Mouse (Mus musculus) duodenum, adult 2 months (tissue): ENCODE measurements around the gene Gpr153. TPM values are rescaled to one million over a fixed set of nuclear protein-coding genes. Genes with fewer than 3 reads are reported as not detected.

Experiments
- polyA plus RNA-seq: library from polyadenylated mRNA; depleted of rRNA; stranded (reverse); fragments of >200 nt; gene quantifications from 2 replicates; pipeline ENCODE4 v1.2.3, GENCODE M21; 2012; ENCODE audit warnings: low replicate concordance; rRNA removed

The Gpr153 gene
- 9.0 and 9.3 TPM in 2 replicates for polyA plus RNA-seq

GRCm38 (mm10) chr4:152273621-152274236 is at the start of gene Gpr153:
Gpr153 (plus strand) TSS chr4:152274232.

GRCm38 (mm10) chr4:152291562-152291961 is 17.5 kb downstream of the Gpr153 start, which contains the start of gene Hes3:
Hes3 (minus strand) TSS chr4:152291662.

GRCm38 (mm10) chr4:152296874-152297861 is 23.1 kb downstream of the Gpr153 start, which contains the start of gene Icmt:
Icmt (plus strand) TSS chr4:152297227.

GRCm38 (mm10) chr4:152318517-152319234 is 44.6 kb downstream of the Gpr153 start, which contains the start of gene Rnf207:
Rnf207 (minus strand) TSS chr4:152318993.

GRCm38 (mm10) chr4:152325574-152326411 is 51.8 kb downstream of the Gpr153 start, which contains the start of gene Rpl22:
Rpl22 (plus strand) TSS chr4:152325742.

Other genes with a start within 250 kb of the Gpr153 start
- 9.2 and 15.2 TPM in 2 replicates for gene Zbtb48, start 246.6 kb upstream of the Gpr153 start, polyA plus RNA-seq
- 0.05 TPM in 2 replicates for gene Tas1r1, start 235.7 kb upstream of the Gpr153 start, polyA plus RNA-seq
- 12.9 and 13.8 TPM in 2 replicates for gene Nol9, start 234.9 kb upstream of the Gpr153 start, polyA plus RNA-seq
- gene Plekhg5, start 201.7 kb upstream of the Gpr153 start, polyA plus RNA-seq: 9.6 and 17.1 TPM in 2 replicates
- gene Tnfrsf25, start 158.3 kb upstream of the Gpr153 start, polyA plus RNA-seq: 3.0 and 4.1 TPM in 2 replicates
- gene Espn, start 121.9 kb upstream of the Gpr153 start, polyA plus RNA-seq: 273 and 642 TPM in 2 replicates
- 9.6 and 49.1 TPM in 2 replicates for gene Hes2, start 115.4 kb upstream of the Gpr153 start, polyA plus RNA-seq
- 29.0 and 38.7 TPM in 2 replicates for gene Acot7, start 96.1 kb upstream of the Gpr153 start, polyA plus RNA-seq
- 0.08 TPM in 1 of 2 replicates, not detected in the other for gene Hes3, start 17.4 kb downstream of the Gpr153 start, polyA plus RNA-seq
- 22.2 and 22.4 TPM in 2 replicates for gene Icmt, start 23.0 kb downstream of the Gpr153 start, polyA plus RNA-seq
- 2.2 and 5.5 TPM in 2 replicates for gene Rnf207, start 44.8 kb downstream of the Gpr153 start, polyA plus RNA-seq
- gene Rpl22, start 51.5 kb downstream of the Gpr153 start, polyA plus RNA-seq: 5.3 and 6.0 TPM in 2 replicates
- gene Chd5, start 64.4 kb downstream of the Gpr153 start, polyA plus RNA-seq: 0.50 and 0.54 TPM in 2 replicates
- 0.27 and 0.90 TPM in 2 replicates for gene Nphp4, start 202.5 kb downstream of the Gpr153 start, polyA plus RNA-seq
- gene Kcnab2, start 203.6 kb downstream of the Gpr153 start, polyA plus RNA-seq: 2.8 and 4.2 TPM in 2 replicates